9 mouse cellular contexts compared by ENCODE assay signal in the genomic region with DNA sequence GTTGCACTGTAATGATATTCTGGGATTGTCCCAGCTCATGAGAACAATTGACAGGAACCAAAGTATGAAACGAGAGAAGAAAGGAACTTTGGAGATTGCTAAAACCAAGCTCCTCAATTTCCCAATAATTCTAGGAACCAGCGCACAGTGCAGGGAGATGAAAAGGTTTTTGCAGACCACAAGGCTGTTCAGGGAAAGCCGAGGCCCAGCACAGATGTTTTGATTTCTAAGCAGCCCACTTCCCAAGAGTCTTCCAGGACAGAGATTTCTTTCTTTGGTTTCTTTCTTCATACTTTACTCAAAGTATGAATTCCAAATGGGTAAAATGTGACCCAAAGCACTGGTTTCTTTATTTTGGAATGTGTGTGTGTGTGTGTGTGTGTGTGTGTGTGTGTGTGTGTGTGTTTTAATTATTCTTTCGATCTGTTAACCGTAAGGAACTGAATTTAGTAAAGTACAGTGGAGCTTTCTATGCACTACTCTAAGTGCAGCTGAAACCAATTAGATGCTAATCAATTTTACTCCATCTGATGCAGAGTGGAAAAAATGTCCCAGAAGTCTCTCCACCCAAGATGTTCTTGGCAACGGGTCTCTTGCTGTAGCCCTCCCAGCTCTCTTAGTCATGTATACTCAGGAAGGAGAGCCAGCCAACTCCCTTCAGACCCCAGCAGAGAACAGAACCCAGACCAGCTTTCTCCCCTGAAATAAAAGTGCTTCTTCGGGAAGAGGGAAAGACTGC. TPM values are rescaled to one million over a fixed set of nuclear protein-coding genes. Genes with fewer than 3 reads are reported as not detected.
DNase-seq lines count a peak whose midpoint lies in the region; ATAC-seq and TF ChIP-seq lines count a peak whose summit lies in the region.
"Had no signal": no experiment of that assay in that cellular context is flagged by ENCODE, and none has a peak within 500 bp of the region (broad histone marks: within the 10 kb centered on the region; RNA-seq: fewer than 3 reads in every experiment).

No protein-coding gene starts in this region.

- peak overlapping the region; percentile 50 for H3K27ac ChIP-seq in forebrain, postnatal 0 days (ENCODE audit: low read depth, low read length)
- 0 out of 2 replicates have a peak overlapping the region, but pooled peaks have one; percentile 49 for H3K27ac ChIP-seq in hindbrain, embryonic 14.5 days
- H3K27ac ChIP-seq: midbrain, embryonic 12.5 days had no signal

- peaks cover 16% of the 10 kb centered on the region for H3K4me1 ChIP-seq in forebrain, postnatal 0 days (ENCODE audit: insufficient read depth)
- H3K4me1 ChIP-seq in hindbrain, embryonic 14.5 days (replicated peaks; ENCODE audit: control insufficient read depth, insufficient read depth, low read length): no peaks in the 10 kb centered on the region; the same call in 1 of the 2 replicates
- H3K4me1 ChIP-seq: midbrain, embryonic 12.5 days had no signal

- H3K27me3 ChIP-seq in forebrain, postnatal 0 days (ENCODE audit: insufficient read depth, low read length): no peaks in the 10 kb centered on the region
- 0 out of 2 replicates have a peak, but pooled peaks cover 3% of the 10 kb centered on the region for H3K27me3 ChIP-seq in hindbrain, embryonic 14.5 days (ENCODE audit: control insufficient read depth, insufficient read depth, low read length)
- H3K27me3 ChIP-seq: midbrain, embryonic 12.5 days had no signal

- H3K4me3 ChIP-seq in forebrain, postnatal 0 days (ENCODE audit: low read depth, low read length): no peak overlapping the region
- H3K4me3 ChIP-seq in hindbrain, embryonic 14.5 days (replicated peaks; ENCODE audit: low read length): no peak overlapping the region
- H3K4me3 ChIP-seq: midbrain, embryonic 12.5 days had no signal

- no peaks in the 10 kb centered on the region for H3K9me3 ChIP-seq in forebrain, postnatal 0 days (ENCODE audit: low read length)
- no peaks in the 10 kb centered on the region for H3K9me3 ChIP-seq in hindbrain, embryonic 14.5 days (ENCODE audit: control insufficient read depth, low read length)
- H3K9me3 ChIP-seq: midbrain, embryonic 12.5 days had no signal

- ATAC-seq in forebrain, postnatal 0 days: peak; percentile 88
- no peak for ATAC-seq in hindbrain, embryonic 14.5 days (ENCODE audit: low FRiP score)

- no peak overlapping the region for H3K4me2 ChIP-seq in forebrain, postnatal 0 days (ENCODE audit: low read depth)
- no peak overlapping the region for H3K4me2 ChIP-seq in hindbrain, embryonic 14.5 days (replicated peaks)
- H3K4me2 ChIP-seq: midbrain, embryonic 12.5 days had no signal

- no peaks in the 10 kb centered on the region for H3K36me3 ChIP-seq in forebrain, postnatal 0 days (ENCODE audit: insufficient read depth)
- no peaks in the 10 kb centered on the region for H3K36me3 ChIP-seq in hindbrain, embryonic 14.5 days (replicated peaks; ENCODE audit: control insufficient read depth, insufficient read depth)
- H3K36me3 ChIP-seq: midbrain, embryonic 12.5 days had no signal

- H3K9ac ChIP-seq in forebrain, postnatal 0 days: no peak overlapping the region
- no peak overlapping the region for H3K9ac ChIP-seq in hindbrain, embryonic 14.5 days
- H3K9ac ChIP-seq: midbrain, embryonic 12.5 days had no signal

- intact Hi-C loops in left cerebral cortex, postnatal 36 days (cut with DNase I): no loop called here

- TF ChIP-seq CTCF in forebrain, postnatal 0 days (IDR thresholded peaks at IDR 0.05; ENCODE audit: low read depth): no peak

- DNase-seq in urinary bladder, postnatal 14 days (ENCODE audit: low spot score): peak; percentile 27
- DNase-seq in urinary bladder, postnatal 25 days (ENCODE audit: low spot score): no peak
- peak; percentile 58 for DNase-seq in forebrain, postnatal 0 days
- DNase-seq in hindbrain, embryonic 14.5 days (ENCODE audit: low spot score): no peak
- no peak for DNase-seq in left cerebral cortex, postnatal 36 days (ENCODE audit: low spot score in 2 of 2)
- no peak for DNase-seq in left cerebral cortex, adult 11 months (ENCODE audit: low spot score)
- DNase-seq in adrenal gland, postnatal 36 days: no peak
- DNase-seq: thymus, adult 18-20 months had no signal

- 36% methylated on average over 7 of the region's 7 CpGs for WGBS in forebrain, postnatal 0 days
- WGBS in hindbrain, embryonic 14.5 days: 67% methylated on average over 7 of the region's 7 CpGs

RNA-seq across cellular contexts. Expression of a gene that starts 44.5 kb away (rescaled TPM):
- total RNA-seq in forebrain, postnatal 0 days (2014; rRNA removed): 62.6 and 78.3 TPM in 2 replicates
- 67.2 and 67.5 TPM in 2 replicates for polyA plus RNA-seq in forebrain, postnatal 0 days (2015; fragmentation: Nextera tagmentation; extraction: Ambion mirVana)
- 111 and 126 TPM in 2 replicates for polyA plus RNA-seq in hindbrain, embryonic 14.5 days (2014; fragmentation: Nextera tagmentation; extraction: Ambion mirVana)
- total RNA-seq in left cerebral cortex, postnatal 36 days (2021): 10 to 100 TPM; 28.6 to 32.6 TPM
- 10 to 100 TPM; 59.3 to 87.0 TPM for total RNA-seq in adrenal gland, postnatal 36 days (2021)

Comparison
In these comparisons a context has a peak if more than half of its experiments do, and no peak if none do; other contexts are left out.
1. DNase-seq: peak in urinary bladder, postnatal 14 days (single experiment) and forebrain, postnatal 0 days (single experiment); none in urinary bladder, postnatal 25 days (single experiment), hindbrain, embryonic 14.5 days (single experiment), left cerebral cortex, postnatal 36 days (0 of 2), left cerebral cortex, adult 11 months (single experiment) and adrenal gland, postnatal 36 days (0 of 2).